Mouse (Mus musculus): ENCODE measurements around the gene Fbxl12. TPM values are rescaled to one million over a fixed set of nuclear protein-coding genes. Genes with fewer than 3 reads are reported as not detected.

The Fbxl12 gene
- total RNA-seq, 1 experiment from 2014 or later, result 6.5 TPM

DNA sequence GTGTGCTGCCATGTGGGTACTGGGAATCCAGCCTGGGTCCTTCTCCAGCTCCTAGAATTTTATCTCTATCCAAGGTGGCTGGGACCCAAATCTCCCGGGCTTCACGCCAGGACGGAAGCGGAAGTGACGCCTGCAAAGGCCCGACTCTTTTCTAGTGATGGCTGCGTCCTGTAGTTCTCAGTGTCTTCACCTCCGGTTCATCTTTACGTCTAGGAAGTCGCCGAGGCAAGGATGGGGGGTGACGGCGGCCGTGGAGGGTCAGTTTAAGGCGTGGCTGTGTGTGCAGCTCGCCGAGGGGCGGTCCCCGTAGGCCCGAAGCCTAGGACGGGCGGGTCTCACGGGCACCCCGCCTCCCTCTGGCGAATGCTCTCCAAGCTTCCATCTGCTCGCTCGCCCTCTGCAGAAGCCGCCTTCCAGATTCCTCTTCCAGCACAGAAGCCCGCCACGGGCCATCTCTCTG lies 63.4 kb downstream of the Fbxl12 start, which contains the start of gene Zfp846:
Zfp846 (plus strand) TSS at position 117 of the 460 bp plus-strand sequence.
- ATAC-seq (replicated peaks; ENCODE audit: low read depth, poor library complexity, severe bottlenecking), result peak; percentile 100

DNA sequence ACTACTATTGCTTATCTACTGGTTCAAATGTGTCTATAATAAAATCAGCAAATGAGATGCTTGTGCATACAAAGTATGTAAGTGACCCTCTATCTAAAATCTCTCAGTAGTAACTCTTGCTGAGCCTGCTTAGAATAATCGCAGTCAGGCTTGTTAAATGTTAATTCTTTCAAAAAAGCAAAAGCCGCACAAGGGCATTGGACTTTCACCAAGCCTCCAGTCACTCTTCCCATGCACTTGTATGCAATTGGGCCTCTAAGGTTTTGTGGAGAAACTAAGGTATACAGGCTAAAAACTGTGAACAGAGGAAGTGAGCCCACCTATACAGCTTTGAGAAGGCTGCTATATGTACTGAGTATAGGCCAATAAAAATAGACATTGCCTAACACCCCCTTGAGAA lies 68.0 kb downstream of the Fbxl12 start:
- ATAC-seq (replicated peaks; ENCODE audit: low read depth, poor library complexity, severe bottlenecking), result no peak

DNA sequence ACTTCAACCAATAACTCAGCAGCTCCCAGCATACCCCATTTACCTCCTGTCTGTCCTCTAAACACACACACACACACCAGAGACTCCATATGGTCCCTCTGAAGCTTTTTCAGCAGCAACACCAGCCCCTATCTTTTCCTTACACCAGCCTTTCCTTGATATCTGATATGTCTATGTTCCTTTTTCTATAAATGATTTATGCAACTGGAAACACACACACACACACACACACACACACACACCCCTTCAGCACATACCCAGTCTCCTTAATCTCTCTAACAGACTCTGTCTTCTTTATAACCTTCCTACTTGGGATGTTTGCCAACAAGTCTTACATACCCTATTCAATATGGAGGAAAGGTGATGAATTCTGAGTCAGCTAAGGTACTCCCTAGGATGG lies 73.5 kb downstream of the Fbxl12 start:
- ATAC-seq (replicated peaks; ENCODE audit: low read depth, poor library complexity, severe bottlenecking), result no peak

Other genes starting within 250 kb of the Fbxl12 start
- gene Zfp26, start 184.6 kb downstream of the Fbxl12 start, total RNA-seq (2017), result 38.1 and 62.8 TPM in 2 replicates
- gene Zfp426, start 152.0 kb downstream of the Fbxl12 start, total RNA-seq (2017), result 22.2 and 25.2 TPM in 2 replicates
- 61.9 and 81.3 TPM in 2 replicates for gene Zfp266, start 123.3 kb downstream of the Fbxl12 start, total RNA-seq (2017)
- 5.2 and 8.8 TPM in 2 replicates for gene Zfp846, start 63.5 kb downstream of the Fbxl12 start, total RNA-seq (2017)
- 87.1 and 102 TPM in 2 replicates for gene Ubl5, start 1.9 kb downstream of the Fbxl12 start, total RNA-seq (2017)
- 9.5 and 16.3 TPM in 2 replicates for gene Pin1, start 7.3 kb upstream of the Fbxl12 start, total RNA-seq (2017)
- not detected in 2 replicates for gene Olfm2, start 101.6 kb upstream of the Fbxl12 start, total RNA-seq (2017)
- 0.27 TPM in 1 of 2 replicates, not detected in the other for gene Col5a3, start 170.3 kb upstream of the Fbxl12 start, total RNA-seq (2017)
- not detected in 2 replicates for gene Rdh8, start 173.7 kb upstream of the Fbxl12 start, total RNA-seq (2017)
- 25.7 and 27.9 TPM in 2 replicates for gene A230050P20Rik, start 223.9 kb upstream of the Fbxl12 start, total RNA-seq (2017)
- 0.50 and 1.7 TPM in 2 replicates for gene Angptl6, start 235.0 kb upstream of the Fbxl12 start, total RNA-seq (2017)
- gene Ppan, start 243.4 kb upstream of the Fbxl12 start, total RNA-seq (2017), result 140 and 152 TPM in 2 replicates

All from common myeloid progenitor, adult 5-6 weeks (primary cell).